Mouse (Mus musculus): ENCODE data around the gene Krt20.

- TF ChIP-seq FLI1 (IDR thresholded peaks at IDR 0.05; ENCODE audit: low read length) (no peak), GATA1 (IDR thresholded peaks at IDR 0.05; ENCODE audit: borderline replicate concordance, low read length) (no peak)
Observed at GRCm38 (mm10) chr11:99437972-99438371, at the start of gene Krt20.

All from megakaryocyte, embryonic 14.5 days (primary cell).